Mouse (Mus musculus) olfactory bulb, adult 2 months (tissue): ENCODE data around the gene Bola3.

Experiments
- CTCF ChIP-seq: fragments of 200-500 bp; IDR thresholded peaks from 2 replicates; pipeline ENCODE4 v1.5.1; 2012; ENCODE audit warnings: low read depth, mild to moderate bottlenecking, low read length, moderate library complexity; ENCODE audit not compliant: insufficient read depth
- POLR2A ChIP-seq: fragments of 200-500 bp; IDR thresholded peaks from 2 replicates; pipeline ENCODE4 v1.6.1; 2012; ENCODE audit warnings: mild to moderate bottlenecking, low read depth, low read length, moderate library complexity; ENCODE audit not compliant: insufficient read depth

- TF ChIP-seq CTCF (no peak), POLR2A (no peak)
Measured at GRCm38 (mm10) chr6:83370316-83370965, 21.5 kb downstream of the Bola3 start.
